Mouse (Mus musculus) CH12.LX (cell line): ENCODE measurements around the gene Atrip. TPM values are rescaled to one million over a fixed set of nuclear protein-coding genes. Genes with fewer than 3 reads are reported as not detected.

ENCODE experiments used
- DNase-seq: peaks from one replicate; pipeline ENCODE4 v3.0.0-alpha.2; 2013; ENCODE audit errors: extremely low read depth
- H3K27ac ChIP-seq: 2 replicates; pipeline ENCODE4 v1.5.1; 2012; ENCODE audit warnings: low read depth, mild to moderate bottlenecking, control low read depth, moderate library complexity; ENCODE audit not compliant: insufficient read depth
- H3K27me3 ChIP-seq: replicated peaks from 2 replicates; pipeline ENCODE3; 2012; ENCODE audit warnings: inconsistent platforms
- H3K36me3 ChIP-seq, 2 experiments: replicated peaks in 1 of 2; 2 replicates each; pipeline versions ENCODE3 to v1.6.1; 2012; ENCODE audit warnings: inconsistent platforms in 1 of 2, low read length in 1 of 2, mild to moderate bottlenecking in 1 of 2, mixed read lengths in 1 of 2, moderate library complexity in 1 of 2; ENCODE audit not compliant: control insufficient read depth in 1 of 2, insufficient read depth in 1 of 2
- H3K4me1 ChIP-seq, 2 experiments: 2 replicates each; pipeline ENCODE4 v1.6.1; 2012; ENCODE audit warnings: inconsistent platforms in 1 of 2, moderate library complexity in 1 of 2; ENCODE audit not compliant: insufficient read depth in 2 of 2, control insufficient read depth in 1 of 2
- H3K4me2 ChIP-seq: 2 replicates; pipeline ENCODE4 v1.6.1; 2012; ENCODE audit warnings: low read depth, mild to moderate bottlenecking, control low read depth; ENCODE audit not compliant: poor library complexity, insufficient read depth, severe bottlenecking
- H3K4me3 ChIP-seq, 3 experiments: fragments of 150-350 bp in 1 of 3; sonication (generic) in 1 of 3; replicated peaks in 1 of 3; 2 replicates each; pipeline versions ENCODE3 to v1.5.1; 2011 to 2012; ENCODE audit warnings: low read depth in 2 of 3, low read length in 2 of 3, mild to moderate bottlenecking in 2 of 3, moderate library complexity in 2 of 3, control low read depth in 1 of 3, improper control_type of control experiment in 1 of 3, inconsistent platforms in 1 of 3, mixed read lengths in 1 of 3; ENCODE audit not compliant: poor library complexity in 1 of 3
- H3K79me2 ChIP-seq: replicated peaks from 2 replicates; pipeline ENCODE4 v1.6.1; 2012; ENCODE audit warnings: mild to moderate bottlenecking, moderate library complexity; ENCODE audit not compliant: control insufficient read depth, poor library complexity, insufficient read depth, severe bottlenecking; ENCODE audit errors: extremely low read depth
- H3K9ac ChIP-seq: 2 replicates; pipeline ENCODE4 v1.6.1; 2012; ENCODE audit warnings: low read depth, mild to moderate bottlenecking, control low read depth, moderate library complexity; ENCODE audit not compliant: insufficient read depth
- H3K9me3 ChIP-seq: replicated peaks from 2 replicates; pipeline ENCODE3; 2012; ENCODE audit warnings: low read length, inconsistent platforms, mixed read lengths
- BHLHE40 ChIP-seq: IDR thresholded peaks from 2 replicates; pipeline ENCODE4 v1.6.1; 2011; ENCODE audit warnings: mild to moderate bottlenecking, low read depth, low read length, improper control_type of control experiment
- E2F4 ChIP-seq: IDR thresholded peaks from 2 replicates; pipeline ENCODE4 v1.6.1; 2011; ENCODE audit warnings: low read depth, low read length, improper control_type of control experiment; ENCODE audit not compliant: insufficient replicate concordance
- ELF1 ChIP-seq: IDR thresholded peaks from 2 replicates; pipeline ENCODE4 v1.6.1; 2014; ENCODE audit warnings: low read depth, mild to moderate bottlenecking, inconsistent platforms, low read length, improper control_type of control experiment
- EP300 ChIP-seq: IDR thresholded peaks from 2 replicates; pipeline ENCODE4 v1.6.1; 2011; ENCODE audit warnings: low read length, improper control_type of control experiment
- ETS1 ChIP-seq: conservative IDR thresholded peaks from 2 replicates; pipeline ENCODE4 v1.6.1; 2012; ENCODE audit warnings: low read depth, mild to moderate bottlenecking, inconsistent platforms, low read length, improper control_type of control experiment, moderate library complexity
- JUND ChIP-seq: conservative IDR thresholded peaks from 2 replicates; pipeline ENCODE4 v1.6.1; 2011; ENCODE audit warnings: low read depth, low read length, improper control_type of control experiment
- MAX ChIP-seq: IDR thresholded peaks from 2 replicates; pipeline ENCODE4 v1.6.1; 2011; ENCODE audit warnings: low read length, improper control_type of control experiment
- MEF2A ChIP-seq: IDR thresholded peaks from 2 replicates; pipeline ENCODE4 v1.6.1; 2014; ENCODE audit warnings: low read depth, mild to moderate bottlenecking, inconsistent platforms, low read length, improper control_type of control experiment, borderline replicate concordance
- MXI1 ChIP-seq: IDR thresholded peaks from 2 replicates; pipeline ENCODE4 v1.6.1; 2011; ENCODE audit warnings: mild to moderate bottlenecking, low read depth, low read length, improper control_type of control experiment
- MYC ChIP-seq: IDR thresholded peaks from 2 replicates; pipeline ENCODE4 v1.6.1; 2011; ENCODE audit warnings: low read depth, mild to moderate bottlenecking, improper control_type of control experiment, low read length
- NELFE ChIP-seq: IDR thresholded peaks from 2 replicates; pipeline ENCODE4 v1.6.1; 2011; ENCODE audit warnings: low read depth, low read length, improper control_type of control experiment
- NRF1 ChIP-seq: IDR thresholded peaks from 2 replicates; pipeline ENCODE4 v1.6.1; 2014; ENCODE audit warnings: low read depth, mild to moderate bottlenecking, inconsistent platforms, low read length, improper control_type of control experiment, moderate library complexity
- POLR2A ChIP-seq: IDR thresholded peaks from 2 replicates; pipeline ENCODE4 v1.6.1; 2011; ENCODE audit warnings: low read depth, mild to moderate bottlenecking, improper control_type of control experiment, low read length
- POLR2AphosphoS2 ChIP-seq: IDR thresholded peaks from 2 replicates; pipeline ENCODE4 v1.6.1; 2011; ENCODE audit warnings: low read depth, low read length, improper control_type of control experiment
- RCOR1 ChIP-seq: conservative IDR thresholded peaks from 2 replicates; pipeline ENCODE4 v1.6.1; 2012; ENCODE audit warnings: low read depth, mild to moderate bottlenecking, inconsistent platforms, low read length, improper control_type of control experiment
- SIN3A ChIP-seq: IDR thresholded peaks from 2 replicates; pipeline ENCODE4 v1.6.1; 2012; ENCODE audit warnings: low read length, improper control_type of control experiment, inconsistent platforms
- TCF12 ChIP-seq: IDR thresholded peaks from 2 replicates; pipeline ENCODE4 v1.6.1; 2014; ENCODE audit warnings: low read depth, mild to moderate bottlenecking, inconsistent platforms, low read length, improper control_type of control experiment
- ZC3H11A ChIP-seq: IDR thresholded peaks from 2 replicates; pipeline ENCODE4 v1.6.1; 2012; ENCODE audit warnings: low read depth, mild to moderate bottlenecking, inconsistent platforms, low read length, improper control_type of control experiment
- ZKSCAN1 ChIP-seq: IDR thresholded peaks from 2 replicates; pipeline ENCODE4 v1.6.1; 2012; ENCODE audit warnings: low read depth, inconsistent platforms, low read length, improper control_type of control experiment, borderline replicate concordance
- ZMIZ1 ChIP-seq: IDR thresholded peaks from 2 replicates; pipeline ENCODE4 v1.6.1; 2012; ENCODE audit warnings: low read depth, mild to moderate bottlenecking, inconsistent platforms, low read length, improper control_type of control experiment
- ZNF384 ChIP-seq: IDR thresholded peaks from 2 replicates; pipeline ENCODE4 v1.6.1; 2012; ENCODE audit warnings: low read depth, low read length, improper control_type of control experiment, inconsistent platforms
- dilution Hi-C: fragments of 300-500 bp; cut with MboI; formaldehyde crosslinking; loops from 2 replicates; pipeline ENCODE4 v1.14.3; 2020; ENCODE audit warnings: low sequenced_read_pairs; ENCODE audit not compliant: extremely low pct_unique_long_range_greater_than_20kb, extremely low pct_ligation_motif_present
- in situ Hi-C: fragments of 300-500 bp; cut with MboI; formaldehyde crosslinking; loops from 3 replicates; pipeline ENCODE4 v1.14.3; 2019; ENCODE audit warnings: low sequenced_read_pairs, low pct_ligation_motif_present, low pct_unique_long_range_greater_than_20kb, mixed read lengths
- polyA plus RNA-seq: library from polyadenylated mRNA; unstranded; fragments of >175 nt; gene quantifications from 2 replicates; pipeline ENCODE4 v1.2.1, GENCODE M21; 2012; ENCODE audit warnings: low read depth; ENCODE audit not compliant: insufficient read length
- total RNA-seq, 2 experiments: library from RNA; depleted of rRNA; stranded (reverse); fragments of 300-350 nt in 1 of 2; fragments of >200 nt in 1 of 2; gene quantifications; 2 replicates each; pipeline ENCODE4 v1.2.3; 2012 to 2014

The Atrip gene
- total and polyA plus RNA-seq, 3 experiments: 17.6 to 24.1 (median 18.0) TPM

- Histone ChIP-seq H3K4me1 (peaks cover 42 to 76% of the 10 kb centered on the region in 2 experiments), H3K36me3 (peaks cover 38 to 58% of the 10 kb centered on the region in 2 experiments), H3K4me3 (peak overlapping the region in 1 of 3 experiments; percentile 46)
Observed at GRCm38 (mm10) chr9:109056916-109057315, 17.0 kb downstream of the Atrip start.

GRCm38 (mm10) chr9:109056081-109056690, 17.7 kb downstream of the Atrip start:
- peak overlapping the region in 1 of 3 experiments; percentile 8 for H3K4me3 ChIP-seq

More at GRCm38 (mm10) chr9:109056916-109057315, 17.0 kb downstream of the Atrip start:
- in situ Hi-C loops: no loop called here
- Histone ChIP-seq H3K9ac (no peak overlapping the region), H3K27me3 (no peaks in the 10 kb centered on the region), H3K27ac (no peak overlapping the region; the same call in 1 of the 2 replicates)
- no peak for TF ChIP-seq E2F4
- TF ChIP-seq POLR2AphosphoS2: no peak
- no peak for TF ChIP-seq BHLHE40
- TF ChIP-seq NELFE: no peak
- no peak for TF ChIP-seq ZKSCAN1
- TF ChIP-seq ZNF384: no peak
- no peak for TF ChIP-seq MYC
- TF ChIP-seq NRF1: no peak
- TF ChIP-seq EP300: no peak
- no peak for TF ChIP-seq SIN3A
- TF ChIP-seq TCF12: no peak
- no peak for TF ChIP-seq POLR2A
- no peak for TF ChIP-seq JUND
- no peak for TF ChIP-seq MAX
- TF ChIP-seq RCOR1: no peak
- TF ChIP-seq ETS1: no peak
- TF ChIP-seq ELF1: no peak
- TF ChIP-seq, all 38 proteins: peak for 0
- Histone ChIP-seq H3K9me3 (no peaks in the 10 kb centered on the region), H3K4me2 (peak overlapping the region; percentile 55), H3K79me2 (peaks cover 55% of the 10 kb centered on the region)
- dilution Hi-C loops: no loop called here
- DNase-seq: no peak

More at GRCm38 (mm10) chr9:109056081-109056690, 17.7 kb downstream of the Atrip start:
- peaks cover 35 to 53% of the 10 kb centered on the region in 2 experiments for H3K36me3 ChIP-seq
- dilution Hi-C loops (no loop called here), in situ Hi-C loops (no loop called here)
- no peak for DNase-seq
- H3K79me2 ChIP-seq: peaks cover 57% of the 10 kb centered on the region
- no peaks in the 10 kb centered on the region for H3K27me3 ChIP-seq
- H3K27ac ChIP-seq: peak overlapping the region; percentile 3
- TF ChIP-seq MEF2A: no peak
- TF ChIP-seq NELFE: no peak
- TF ChIP-seq ZC3H11A: no peak
- TF ChIP-seq SIN3A: no peak
- TF ChIP-seq ZNF384: no peak
- no peak for TF ChIP-seq RCOR1
- no peak for TF ChIP-seq POLR2AphosphoS2
- no peak for TF ChIP-seq MXI1
- no peak for TF ChIP-seq ZMIZ1
- TF ChIP-seq ELF1: no peak
- no peak for TF ChIP-seq POLR2A
- TF ChIP-seq E2F4: no peak
- no peak for TF ChIP-seq BHLHE40
- peak overlapping the region; percentile 88 for H3K4me2 ChIP-seq
- H3K9ac ChIP-seq: 0 out of 2 replicates have a peak overlapping the region, but pooled peaks have one; percentile 60
- no peaks in the 10 kb centered on the region for H3K9me3 ChIP-seq
- H3K4me1 ChIP-seq: peaks cover 42 to 76% of the 10 kb centered on the region in 2 experiments
